Mouse (Mus musculus) embryonic fibroblast, embryonic 13.5 days (primary cell): ENCODE measurements around the gene Maf.

Experiments
- CTCF ChIP-seq: IDR thresholded peaks from 2 replicates; pipeline ENCODE4 v1.5.1; 2011; ENCODE audit warnings: mild to moderate bottlenecking, control low read depth, low read length, moderate library complexity, borderline replicate concordance; ENCODE audit not compliant: insufficient read depth
- POLR2A ChIP-seq: IDR thresholded peaks from 2 replicates; pipeline ENCODE4 v1.6.1; 2011; ENCODE audit warnings: low read depth, mild to moderate bottlenecking, control low read depth, low read length, moderate library complexity

DNA sequence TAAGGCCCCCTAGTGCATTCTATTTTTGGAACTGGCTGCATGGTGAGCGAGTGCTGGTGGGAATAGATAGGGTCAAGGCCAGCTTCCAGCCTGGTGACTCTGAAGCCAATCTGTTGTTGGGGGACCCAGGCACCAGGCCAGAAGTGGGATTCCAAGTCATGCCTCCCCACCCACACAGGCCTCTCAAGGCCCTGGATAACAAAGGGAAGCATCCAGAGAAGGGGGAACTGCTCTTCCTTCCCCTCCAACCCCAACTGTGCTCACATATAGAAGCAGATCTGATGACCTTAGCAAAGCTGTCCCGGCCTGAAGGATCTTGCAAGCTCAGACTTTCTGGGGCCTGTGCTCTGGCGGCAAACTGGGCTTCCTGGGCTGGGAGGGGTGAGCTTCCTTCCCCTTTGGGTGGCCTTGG is 57.5 kb downstream of the Maf start:
- TF ChIP-seq CTCF (no peak), POLR2A (no peak)
